In genomic region chr2:141343988-141344535, GRCm38 (mm10) we compare ENCODE assay signal across 20 mouse cellular contexts.
DNase-seq lines count a peak whose midpoint lies in the region; ATAC-seq and TF ChIP-seq lines count a peak whose summit lies in the region.
"Had no signal": no experiment of that assay in that cellular context is flagged by ENCODE, and none has a peak within 500 bp of the region (broad histone marks: within the 10 kb centered on the region; RNA-seq: fewer than 3 reads in every experiment).

No protein-coding gene starts in this region.

- no peak overlapping the region for H3K4me2 ChIP-seq in hindbrain, embryonic 12.5 days (replicated peaks)
- no peak overlapping the region for H3K4me2 ChIP-seq in hindbrain, postnatal 0 days (ENCODE audit: low read depth, low read length)
- no peak overlapping the region for H3K4me2 ChIP-seq in midbrain, embryonic 11.5 days
- no peak overlapping the region for H3K4me2 ChIP-seq in midbrain, postnatal 0 days (ENCODE audit: low read depth, low read length, poor library complexity, severe bottlenecking)
- H3K4me2 ChIP-seq in forebrain, embryonic 15.5 days (replicated peaks), result no peak overlapping the region
- H3K4me2 ChIP-seq: heart, embryonic 13.5 days; limb, embryonic 13.5 days; liver, embryonic 12.5 days had no signal

- DNase-seq in hindbrain, postnatal 0 days (ENCODE audit: low spot score), result no peak
- no peak for DNase-seq in midbrain, embryonic 11.5 days (ENCODE audit: low spot score, missing footprints)
- no peak for DNase-seq in midbrain, postnatal 0 days (ENCODE audit: low spot score)
- peak; percentile 56 for DNase-seq in Muller cell, postnatal 12 days (ENCODE audit: inconsistent ontology term)
- no peak for DNase-seq in heart, postnatal 10 days
- DNase-seq in heart, adult 9 months (ENCODE audit: low spot score in 2 of 2), result no peak
- DNase-seq: cerebellum, adult 11-12 months; cerebellum, postnatal 10 days; gastrocnemius, postnatal 25 days; heart, adult 18-20 months; kidney, adult 11 months; kidney, postnatal 4 days; thymus, adult 18-20 months; thymus, postnatal 36 days had no signal

- TF ChIP-seq CTCF in hindbrain, postnatal 0 days (IDR thresholded peaks at IDR 0.05; ENCODE audit: low read depth), result no peak
- no peak for TF ChIP-seq CTCF in midbrain, postnatal 0 days (IDR thresholded peaks at IDR 0.05)

- no peak overlapping the region for H3K27ac ChIP-seq in hindbrain, embryonic 12.5 days
- no peak overlapping the region for H3K27ac ChIP-seq in hindbrain, postnatal 0 days
- no peak overlapping the region for H3K27ac ChIP-seq in midbrain, embryonic 11.5 days (ENCODE audit: low read depth, low read length)
- no peak overlapping the region for H3K27ac ChIP-seq in midbrain, postnatal 0 days (ENCODE audit: low read depth, low read length)
- H3K27ac ChIP-seq in forebrain, embryonic 15.5 days (replicated peaks), result no peak overlapping the region
- H3K27ac ChIP-seq: embryonic facial prominence, embryonic 10.5 days; heart, embryonic 13.5 days; limb, embryonic 13.5 days; liver, embryonic 12.5 days had no signal

- H3K36me3 ChIP-seq in hindbrain, embryonic 12.5 days, result no peaks in the 10 kb centered on the region
- H3K36me3 ChIP-seq in hindbrain, postnatal 0 days (ENCODE audit: insufficient read depth, low read length), result no peaks in the 10 kb centered on the region
- no peaks in the 10 kb centered on the region for H3K36me3 ChIP-seq in midbrain, embryonic 11.5 days (ENCODE audit: control insufficient read depth, insufficient read depth, low read length)
- H3K36me3 ChIP-seq in midbrain, postnatal 0 days (ENCODE audit: insufficient read depth, low read length), result no peaks in the 10 kb centered on the region
- H3K36me3 ChIP-seq in forebrain, embryonic 15.5 days, result no peaks in the 10 kb centered on the region
- H3K36me3 ChIP-seq: embryonic facial prominence, embryonic 10.5 days; heart, embryonic 13.5 days; limb, embryonic 13.5 days; liver, embryonic 12.5 days had no signal

- no peak overlapping the region for H3K4me3 ChIP-seq in hindbrain, embryonic 12.5 days
- H3K4me3 ChIP-seq in hindbrain, postnatal 0 days (ENCODE audit: low read length), result no peak overlapping the region
- H3K4me3 ChIP-seq in midbrain, embryonic 11.5 days (ENCODE audit: low read depth, low read length), result no peak overlapping the region
- no peak overlapping the region for H3K4me3 ChIP-seq in midbrain, postnatal 0 days (ENCODE audit: low read depth, low read length)
- no peak overlapping the region for H3K4me3 ChIP-seq in forebrain, embryonic 15.5 days
- H3K4me3 ChIP-seq: embryonic facial prominence, embryonic 10.5 days; heart, embryonic 13.5 days; limb, embryonic 13.5 days; liver, embryonic 12.5 days had no signal

- intact Hi-C loops in heart, postnatal 10 days (cut with DNase I), result no loop called here

- no peak overlapping the region for H3K9ac ChIP-seq in hindbrain, embryonic 12.5 days
- H3K9ac ChIP-seq in hindbrain, postnatal 0 days (replicated peaks; ENCODE audit: low read length), result no peak overlapping the region
- H3K9ac ChIP-seq in midbrain, embryonic 11.5 days (ENCODE audit: low read length), result no peak overlapping the region
- H3K9ac ChIP-seq in midbrain, postnatal 0 days (replicated peaks; ENCODE audit: low read length, poor library complexity, severe bottlenecking), result no peak overlapping the region
- H3K9ac ChIP-seq in forebrain, embryonic 15.5 days (replicated peaks), result no peak overlapping the region
- H3K9ac ChIP-seq: heart, embryonic 13.5 days; limb, embryonic 13.5 days; liver, embryonic 12.5 days had no signal

- no peaks in the 10 kb centered on the region for H3K27me3 ChIP-seq in hindbrain, embryonic 12.5 days
- no peaks in the 10 kb centered on the region for H3K27me3 ChIP-seq in hindbrain, postnatal 0 days (ENCODE audit: insufficient read depth, low read length)
- H3K27me3 ChIP-seq in midbrain, embryonic 11.5 days (ENCODE audit: control insufficient read depth, insufficient read depth, low read length), result no peaks in the 10 kb centered on the region
- no peaks in the 10 kb centered on the region for H3K27me3 ChIP-seq in midbrain, postnatal 0 days (ENCODE audit: insufficient read depth, low read length)
- no peaks in the 10 kb centered on the region for H3K27me3 ChIP-seq in forebrain, embryonic 15.5 days
- H3K27me3 ChIP-seq: heart, embryonic 13.5 days; limb, embryonic 13.5 days; liver, embryonic 12.5 days had no signal

- peak; percentile 80; the same call in 1 of the 2 replicates for ATAC-seq in hindbrain, embryonic 12.5 days (ENCODE audit: low FRiP score)
- no peak for ATAC-seq in hindbrain, postnatal 0 days
- ATAC-seq in midbrain, embryonic 11.5 days (ENCODE audit: low FRiP score), result peak; percentile 67; the same call in 1 of the 2 replicates
- no peak for ATAC-seq in midbrain, postnatal 0 days (ENCODE audit: low FRiP score)
- peak; percentile 92 for ATAC-seq in forebrain, embryonic 15.5 days (replicated peaks)
- ATAC-seq: liver, embryonic 12.5 days had no signal

- WGBS in hindbrain, embryonic 12.5 days, result 70% methylated on average over 10 of the region's 10 CpGs
- 63% methylated on average over 10 of the region's 10 CpGs for WGBS in hindbrain, postnatal 0 days
- 80% methylated on average over 10 of the region's 10 CpGs for WGBS in midbrain, embryonic 11.5 days
- WGBS in midbrain, postnatal 0 days, result 66% methylated on average over 10 of the region's 10 CpGs
- 34% methylated on average over 10 of the region's 10 CpGs for WGBS in forebrain, embryonic 15.5 days

- H3K4me1 ChIP-seq in hindbrain, embryonic 12.5 days, result no peaks in the 10 kb centered on the region
- H3K4me1 ChIP-seq in hindbrain, postnatal 0 days (ENCODE audit: insufficient read depth, low read length), result no peaks in the 10 kb centered on the region
- no peaks in the 10 kb centered on the region for H3K4me1 ChIP-seq in midbrain, embryonic 11.5 days (ENCODE audit: control insufficient read depth, insufficient read depth, low read length)
- H3K4me1 ChIP-seq in midbrain, postnatal 0 days (ENCODE audit: insufficient read depth, low read length), result no peaks in the 10 kb centered on the region
- H3K4me1 ChIP-seq in forebrain, embryonic 15.5 days, result peaks cover 4% of the 10 kb centered on the region; the same call in 1 of the 2 replicates
- H3K4me1 ChIP-seq: embryonic facial prominence, embryonic 10.5 days; heart, embryonic 13.5 days; limb, embryonic 13.5 days; liver, embryonic 12.5 days had no signal

- H3K9me3 ChIP-seq in hindbrain, embryonic 12.5 days (replicated peaks), result no peaks in the 10 kb centered on the region
- H3K9me3 ChIP-seq in hindbrain, postnatal 0 days (ENCODE audit: low read length), result no peaks in the 10 kb centered on the region
- H3K9me3 ChIP-seq in midbrain, embryonic 11.5 days (ENCODE audit: control insufficient read depth, low read length), result no peaks in the 10 kb centered on the region
- H3K9me3 ChIP-seq in midbrain, postnatal 0 days (ENCODE audit: low read length), result no peaks in the 10 kb centered on the region
- no peaks in the 10 kb centered on the region for H3K9me3 ChIP-seq in forebrain, embryonic 15.5 days
- H3K9me3 ChIP-seq: embryonic facial prominence, embryonic 10.5 days; heart, embryonic 13.5 days; limb, embryonic 13.5 days; liver, embryonic 12.5 days had no signal

Comparison
In these comparisons a context has a peak if more than half of its experiments do, and no peak if none do; other contexts are left out.
1. ATAC-seq: peak in hindbrain, embryonic 12.5 days (single experiment), midbrain, embryonic 11.5 days (single experiment) and forebrain, embryonic 15.5 days (single experiment); none in hindbrain, postnatal 0 days (single experiment) and midbrain, postnatal 0 days (single experiment).